Mouse (Mus musculus): ENCODE measurements around the gene Scamp1. TPM values are rescaled to one million over a fixed set of nuclear protein-coding genes. Genes with fewer than 3 reads are reported as not detected.

Gene Scamp1
- polyA plus RNA-seq, 1 experiment from 2014 or later = 37.9 TPM

- H3K27me3 ChIP-seq (ENCODE audit: insufficient read depth, low read length) = no peaks in the 10 kb centered on the region
- no peak overlapping the region for H3K4me2 ChIP-seq (replicated peaks; ENCODE audit: low read depth, low read length)
- no peaks in the 10 kb centered on the region for H3K4me1 ChIP-seq (ENCODE audit: insufficient read depth, low read length)
- peaks cover 3% of the 10 kb centered on the region for H3K9me3 ChIP-seq (ENCODE audit: low read length)
- H3K27ac ChIP-seq (ENCODE audit: low read length) = no peak overlapping the region
- peaks cover 19% of the 10 kb centered on the region for H3K36me3 ChIP-seq (ENCODE audit: insufficient read depth, low read length)
- 53% methylated on average over 6 of the region's 6 CpGs for WGBS
- no peak overlapping the region for H3K9ac ChIP-seq (replicated peaks; ENCODE audit: low read length)
- no peak overlapping the region for H3K4me3 ChIP-seq (ENCODE audit: low read length)
- no peak; the same call in 1 of the 2 replicates for ATAC-seq (ENCODE audit: low FRiP score, low TSS enrichment)
Observed at GRCm38 (mm10) chr13:94211236-94212119, 74.2 kb downstream of the Scamp1 start.

GRCm38 (mm10) chr13:94208892-94209291 lies 76.8 kb downstream of the Scamp1 start:
- Histone ChIP-seq H3K27ac (ENCODE audit: low read length) (no peak overlapping the region), H3K4me1 (ENCODE audit: insufficient read depth, low read length) (no peaks in the 10 kb centered on the region), H3K9ac (replicated peaks; ENCODE audit: low read length) (no peak overlapping the region), H3K36me3 (ENCODE audit: insufficient read depth, low read length) (peaks cover 16% of the 10 kb centered on the region), H3K4me3 (ENCODE audit: low read length) (no peak overlapping the region), H3K9me3 (ENCODE audit: low read length) (peaks cover 3% of the 10 kb centered on the region), H3K4me2 (replicated peaks; ENCODE audit: low read depth, low read length) (no peak overlapping the region), H3K27me3 (ENCODE audit: insufficient read depth, low read length) (no peaks in the 10 kb centered on the region)
- ATAC-seq (ENCODE audit: low FRiP score, low TSS enrichment) = no peak

- Histone ChIP-seq H3K4me3 (ENCODE audit: low read length) (no peak overlapping the region), H3K4me1 (ENCODE audit: insufficient read depth, low read length) (no peaks in the 10 kb centered on the region), H3K27ac (ENCODE audit: low read length) (no peak overlapping the region), H3K36me3 (ENCODE audit: insufficient read depth, low read length) (peaks cover 16% of the 10 kb centered on the region), H3K9ac (replicated peaks; ENCODE audit: low read length) (no peak overlapping the region), H3K27me3 (ENCODE audit: insufficient read depth, low read length) (no peaks in the 10 kb centered on the region), H3K4me2 (replicated peaks; ENCODE audit: low read depth, low read length) (no peak overlapping the region), H3K9me3 (ENCODE audit: low read length) (peaks cover 3% of the 10 kb centered on the region)
- 97% methylated on average over 16 of the region's 16 CpGs for WGBS
- ATAC-seq (ENCODE audit: low FRiP score, low TSS enrichment) = no peak
Observed at GRCm38 (mm10) chr13:94207973-94208372, 77.7 kb downstream of the Scamp1 start.

GRCm38 (mm10) chr13:94205234-94205633 lies 80.4 kb downstream of the Scamp1 start:
- Histone ChIP-seq H3K27me3 (ENCODE audit: insufficient read depth, low read length) (no peaks in the 10 kb centered on the region), H3K4me3 (ENCODE audit: low read length) (no peak overlapping the region), H3K4me1 (ENCODE audit: insufficient read depth, low read length) (no peaks in the 10 kb centered on the region), H3K27ac (ENCODE audit: low read length) (no peak overlapping the region), H3K9me3 (ENCODE audit: low read length) (peaks cover 3% of the 10 kb centered on the region), H3K4me2 (replicated peaks; ENCODE audit: low read depth, low read length) (no peak overlapping the region), H3K36me3 (ENCODE audit: insufficient read depth, low read length) (peaks cover 16% of the 10 kb centered on the region), H3K9ac (replicated peaks; ENCODE audit: low read length) (no peak overlapping the region)
- ATAC-seq (ENCODE audit: low FRiP score, low TSS enrichment) = peak; percentile 82
- WGBS = 7% methylated on average over 6 of the region's 6 CpGs

- no peak for ATAC-seq (ENCODE audit: low FRiP score, low TSS enrichment)
Observed at GRCm38 (mm10) chr13:94199829-94200228, 85.8 kb downstream of the Scamp1 start.

GRCm38 (mm10) chr13:94198616-94199015 lies 87.0 kb downstream of the Scamp1 start:
- ATAC-seq (ENCODE audit: low FRiP score, low TSS enrichment) = no peak
- 81% methylated on average over 6 of the region's 6 CpGs for WGBS
- H3K36me3 ChIP-seq (ENCODE audit: insufficient read depth, low read length) = peaks cover 21% of the 10 kb centered on the region
- H3K4me1 ChIP-seq (ENCODE audit: insufficient read depth, low read length) = peaks cover 10% of the 10 kb centered on the region
- no peaks in the 10 kb centered on the region for H3K9me3 ChIP-seq (ENCODE audit: low read length)
- no peak overlapping the region for H3K27ac ChIP-seq (ENCODE audit: low read length)
- H3K9ac ChIP-seq (replicated peaks; ENCODE audit: low read length) = no peak overlapping the region
- H3K4me3 ChIP-seq (ENCODE audit: low read length) = no peak overlapping the region
- no peak overlapping the region for H3K4me2 ChIP-seq (replicated peaks; ENCODE audit: low read depth, low read length)
- no peaks in the 10 kb centered on the region for H3K27me3 ChIP-seq (ENCODE audit: insufficient read depth, low read length)

More at GRCm38 (mm10) chr13:94199829-94200228, 85.8 kb downstream of the Scamp1 start:
- H3K4me1 ChIP-seq (ENCODE audit: insufficient read depth, low read length) = peaks cover 10% of the 10 kb centered on the region
- H3K27ac ChIP-seq (ENCODE audit: low read length) = no peak overlapping the region
- H3K4me3 ChIP-seq (ENCODE audit: low read length) = no peak overlapping the region
- H3K27me3 ChIP-seq (ENCODE audit: insufficient read depth, low read length) = no peaks in the 10 kb centered on the region
- H3K9me3 ChIP-seq (ENCODE audit: low read length) = no peaks in the 10 kb centered on the region
- WGBS = 23% methylated on average over 8 of the region's 8 CpGs
- H3K4me2 ChIP-seq (replicated peaks; ENCODE audit: low read depth, low read length) = no peak overlapping the region
- H3K36me3 ChIP-seq (ENCODE audit: insufficient read depth, low read length) = 0 out of 2 replicates have a peak, but pooled peaks cover 14% of the 10 kb centered on the region
- H3K9ac ChIP-seq (replicated peaks; ENCODE audit: low read length) = no peak overlapping the region

GRCm38 (mm10) chr13:94193227-94193626 lies 92.4 kb downstream of the Scamp1 start:
- no peak overlapping the region for H3K4me3 ChIP-seq (ENCODE audit: low read length)
- WGBS = 79% methylated on average over 4 of the region's 4 CpGs
- peaks cover 35% of the 10 kb centered on the region for H3K36me3 ChIP-seq (ENCODE audit: insufficient read depth, low read length)
- no peak overlapping the region for H3K4me2 ChIP-seq (replicated peaks; ENCODE audit: low read depth, low read length)
- no peaks in the 10 kb centered on the region for H3K4me1 ChIP-seq (ENCODE audit: insufficient read depth, low read length)
- no peak overlapping the region for H3K9ac ChIP-seq (replicated peaks; ENCODE audit: low read length)
- H3K9me3 ChIP-seq (ENCODE audit: low read length) = no peaks in the 10 kb centered on the region
- no peak overlapping the region for H3K27ac ChIP-seq (ENCODE audit: low read length)
- no peak for ATAC-seq (ENCODE audit: low FRiP score, low TSS enrichment)
- no peaks in the 10 kb centered on the region for H3K27me3 ChIP-seq (ENCODE audit: insufficient read depth, low read length)

GRCm38 (mm10) chr13:94190386-94190785 lies 95.3 kb downstream of the Scamp1 start:
- whole genome bisulfite sequencing = 100% methylated on average over 1 of the region's 1 CpGs
- H3K27me3 ChIP-seq (ENCODE audit: insufficient read depth, low read length) = no peaks in the 10 kb centered on the region
- no peak overlapping the region for H3K9ac ChIP-seq (replicated peaks; ENCODE audit: low read length)
- no peak overlapping the region for H3K4me3 ChIP-seq (ENCODE audit: low read length)
- H3K4me1 ChIP-seq (ENCODE audit: insufficient read depth, low read length) = peaks cover 3% of the 10 kb centered on the region; the same call in 1 of the 2 replicates
- peaks cover 21% of the 10 kb centered on the region for H3K36me3 ChIP-seq (ENCODE audit: insufficient read depth, low read length)
- no peak overlapping the region for H3K4me2 ChIP-seq (replicated peaks; ENCODE audit: low read depth, low read length)
- no peak for ATAC-seq (ENCODE audit: low FRiP score, low TSS enrichment)
- no peaks in the 10 kb centered on the region for H3K9me3 ChIP-seq (ENCODE audit: low read length)
- no peak overlapping the region for H3K27ac ChIP-seq (ENCODE audit: low read length)

GRCm38 (mm10) chr13:94188200-94189086 lies 97.2 kb downstream of the Scamp1 start:
- Histone ChIP-seq H3K27ac (ENCODE audit: low read length) (no peak overlapping the region), H3K27me3 (ENCODE audit: insufficient read depth, low read length) (no peaks in the 10 kb centered on the region), H3K36me3 (ENCODE audit: insufficient read depth, low read length) (peaks cover 20% of the 10 kb centered on the region), H3K4me1 (ENCODE audit: insufficient read depth, low read length) (peaks cover 3% of the 10 kb centered on the region; the same call in 1 of the 2 replicates), H3K9ac (replicated peaks; ENCODE audit: low read length) (no peak overlapping the region), H3K4me3 (ENCODE audit: low read length) (no peak overlapping the region), H3K4me2 (replicated peaks; ENCODE audit: low read depth, low read length) (no peak overlapping the region), H3K9me3 (ENCODE audit: low read length) (no peaks in the 10 kb centered on the region)
- no peak for ATAC-seq (ENCODE audit: low FRiP score, low TSS enrichment)
- WGBS = 71% methylated on average over 10 of the region's 10 CpGs
